Mouse (Mus musculus) fat pad, adult 2 months (tissue): ENCODE data around the gene Lrig2.

Experiments
- DNase-seq: peaks from one replicate; pipeline ENCODE4 v3.0.0-alpha.2; 2011; ENCODE audit warnings: low read depth, low spot score; ENCODE audit errors: extremely low read depth

Lrig2 gene

DNA sequence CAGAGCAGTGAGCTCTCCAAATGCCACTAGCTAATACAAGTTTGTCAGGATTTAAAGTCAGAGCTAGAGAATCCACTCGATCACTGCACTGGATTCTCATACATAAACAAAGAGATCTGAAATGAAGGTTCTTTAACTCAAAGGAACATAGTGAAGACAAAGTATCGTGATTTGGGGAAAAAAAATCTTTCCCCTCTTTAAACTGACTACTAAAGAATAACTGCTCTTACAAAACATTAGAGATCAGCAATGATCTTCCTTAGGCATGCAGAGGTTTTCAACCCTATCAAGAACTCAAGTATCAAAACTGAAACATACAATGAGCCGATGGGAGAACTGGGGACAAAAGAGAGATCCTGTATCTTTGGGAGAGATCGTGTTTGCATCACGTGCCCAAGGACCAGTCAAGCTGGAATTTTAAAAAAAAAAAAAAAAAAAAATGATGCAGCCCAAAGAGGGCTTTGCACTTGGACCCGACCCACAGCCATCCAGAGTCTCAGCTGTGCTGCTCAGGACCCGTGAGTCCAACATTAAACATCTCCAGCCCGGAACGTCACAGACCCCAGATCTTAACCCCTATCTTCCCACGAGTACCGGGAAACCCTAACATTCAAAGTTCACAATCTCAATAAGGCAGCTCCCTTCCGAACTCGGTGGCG lies 818 bp downstream of the Lrig2 start:
- no peak for DNase-seq

DNA sequence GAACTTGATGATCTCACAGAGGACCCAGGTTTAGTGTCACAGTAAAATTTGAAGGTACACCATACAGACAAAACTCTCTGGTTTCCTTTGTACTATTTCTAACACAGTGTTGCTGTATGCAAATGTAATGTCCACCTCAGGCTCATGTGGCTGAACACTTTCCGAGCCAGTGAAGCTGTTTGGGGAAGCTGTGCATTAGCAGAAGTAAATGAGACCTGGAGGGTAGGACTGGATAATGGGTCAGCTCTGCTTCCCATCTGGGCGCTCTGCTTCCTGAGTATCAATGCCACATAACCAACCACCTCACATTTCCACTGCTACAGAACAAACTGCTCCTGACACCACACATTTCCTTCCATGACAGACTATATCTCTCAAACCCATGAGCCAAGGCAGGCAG lies 10.1 kb downstream of the Lrig2 start:
- DNase-seq: no peak

DNA sequence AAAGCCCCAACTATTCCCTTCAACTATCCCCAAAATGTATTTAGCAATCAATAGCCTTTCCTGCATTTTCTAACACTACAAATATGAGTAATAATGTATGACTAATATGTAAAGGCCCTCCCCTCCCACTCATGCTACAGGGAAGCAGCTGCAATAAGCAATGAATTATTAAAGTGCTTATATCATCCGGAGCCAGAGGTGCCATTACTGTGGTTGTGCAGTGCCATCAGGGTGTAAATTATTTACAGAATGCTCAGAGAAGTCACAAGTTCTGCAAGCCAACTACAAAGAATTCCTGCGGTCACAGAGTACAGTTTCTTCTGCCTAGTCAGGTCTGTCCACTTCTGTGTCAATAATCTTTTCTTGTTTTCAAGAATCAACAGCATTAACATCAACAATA lies 10.8 kb downstream of the Lrig2 start:
- DNase-seq: no peak

DNA sequence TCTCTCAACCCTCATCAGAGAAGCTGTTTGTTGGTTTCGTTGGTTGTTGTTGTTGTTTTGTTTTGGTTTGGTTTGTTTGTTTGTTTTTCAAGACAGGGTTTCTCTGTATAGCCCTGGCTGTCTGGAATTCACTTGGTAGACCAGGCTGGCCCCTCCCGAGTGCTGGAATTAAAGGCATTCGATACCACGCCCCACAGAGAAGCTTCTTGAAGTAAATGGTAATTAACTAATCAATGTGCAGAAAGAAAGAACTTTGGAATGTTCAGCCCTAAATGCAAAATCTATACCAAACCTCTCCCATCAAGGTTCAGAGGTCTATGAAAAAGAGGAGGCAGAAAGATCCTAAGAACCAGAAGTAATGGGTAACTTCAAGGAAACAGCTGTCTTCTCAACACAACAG lies 15.5 kb downstream of the Lrig2 start:
- DNase-seq: no peak

DNA sequence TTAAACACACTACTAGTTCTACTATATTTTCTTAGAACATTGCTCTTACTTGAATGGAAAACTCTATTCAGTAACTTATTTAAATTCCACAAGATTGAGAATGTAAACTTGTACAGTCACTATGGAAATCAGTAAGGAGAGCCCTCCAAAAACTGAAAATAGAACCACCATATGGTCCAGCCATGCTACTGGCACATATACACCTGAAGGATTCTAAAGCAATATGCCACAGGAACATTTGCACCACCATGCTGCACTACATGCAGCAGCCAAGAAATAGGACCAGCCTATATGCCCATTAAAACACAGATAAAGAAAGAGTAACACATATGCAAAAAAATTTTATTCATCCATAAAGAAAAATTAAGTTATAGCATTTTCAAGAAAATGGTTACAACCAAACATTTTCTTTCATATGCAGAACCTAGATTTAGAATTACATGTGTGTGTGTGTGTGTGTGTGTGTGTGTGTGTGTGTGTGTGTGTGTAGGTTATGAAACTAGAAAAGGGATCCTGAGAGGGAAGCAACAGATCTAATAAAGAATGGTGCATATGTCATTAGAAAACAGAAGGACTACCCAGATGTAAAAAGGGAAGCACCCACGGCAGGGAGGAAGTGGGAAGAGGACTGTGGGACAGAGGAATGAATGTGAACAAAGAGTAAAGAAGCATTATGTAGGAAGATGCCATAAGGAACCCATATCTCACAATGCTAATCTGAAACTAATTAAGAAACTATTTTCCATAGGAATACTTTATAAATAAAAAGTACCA lies 30.6 kb downstream of the Lrig2 start:
- no peak for DNase-seq

DNA sequence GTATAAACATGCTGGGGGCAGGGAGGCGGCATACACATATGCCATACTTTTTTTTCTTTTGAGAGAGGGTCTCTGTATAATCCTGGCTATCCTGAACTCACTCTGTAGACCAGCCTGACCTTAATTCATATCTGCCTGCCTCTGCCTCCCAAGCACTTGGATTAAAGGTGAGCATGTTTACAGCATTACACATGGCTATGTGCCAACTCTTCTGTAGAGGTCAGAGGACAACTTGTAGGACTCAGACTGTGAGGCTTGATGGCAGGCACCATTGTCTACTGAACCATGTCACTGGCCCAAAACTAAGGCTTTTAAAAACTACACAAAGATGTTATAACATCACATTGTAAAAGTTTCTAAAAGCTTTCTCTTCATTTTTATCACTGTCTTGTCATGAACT lies 33.7 kb downstream of the Lrig2 start:
- DNase-seq: no peak

DNA sequence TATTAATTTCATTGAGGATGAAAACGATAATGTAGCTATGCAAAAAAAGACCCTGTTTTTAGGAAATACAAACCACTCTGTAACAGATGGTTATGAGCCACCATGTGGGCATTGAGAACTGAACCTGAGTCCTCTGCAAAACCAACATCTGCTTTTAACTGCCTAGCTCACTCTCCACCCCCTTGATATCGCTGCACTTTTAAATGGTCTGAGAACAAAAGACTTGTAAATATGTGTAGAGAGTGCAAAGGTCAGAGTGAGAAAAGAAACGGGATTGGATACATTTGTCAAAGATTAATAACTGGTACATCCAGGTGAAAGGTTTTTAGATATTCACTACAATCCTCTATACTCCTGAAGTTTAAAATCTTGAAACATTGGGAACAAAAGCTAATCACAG lies 42.3 kb downstream of the Lrig2 start:
- no peak for DNase-seq

DNA sequence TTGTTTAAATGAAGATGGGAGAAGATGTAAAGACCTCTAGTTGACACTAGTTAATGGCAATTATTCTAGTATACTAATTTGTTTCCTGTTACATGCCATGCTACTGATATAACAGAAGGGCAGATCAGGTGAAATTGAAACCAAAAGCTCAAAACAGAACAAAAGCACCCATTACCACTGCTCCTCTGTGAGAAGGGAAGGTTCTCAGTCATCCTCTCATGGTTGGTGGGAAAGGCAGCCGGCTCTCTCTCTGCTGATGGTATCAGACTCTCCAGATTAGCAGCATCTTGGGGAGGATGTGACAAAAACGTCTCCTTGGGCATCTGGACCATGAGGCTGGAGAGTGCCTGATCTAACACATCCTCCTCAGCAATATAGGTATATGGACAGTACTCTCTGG lies 50.5 kb downstream of the Lrig2 start:
- DNase-seq: no peak

DNA sequence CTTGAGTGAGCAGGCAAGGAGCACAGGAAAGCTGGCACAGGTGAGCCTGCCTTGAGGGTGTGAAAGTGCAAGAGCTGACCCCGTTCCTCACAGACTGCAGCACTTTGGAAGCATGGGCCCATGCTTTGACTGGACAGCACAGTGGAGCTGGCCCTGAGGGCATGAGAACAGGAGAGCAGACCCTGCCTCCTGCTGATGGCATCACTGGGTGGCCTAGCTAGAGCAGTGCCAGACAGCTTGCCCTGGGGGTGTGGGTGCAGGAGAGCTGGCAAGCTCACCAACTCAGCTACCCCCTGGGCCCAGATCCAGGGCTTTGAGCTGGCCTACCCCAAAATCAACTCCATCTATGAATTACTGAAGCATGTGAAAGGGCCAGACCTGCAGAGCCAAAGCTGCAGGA lies 53.1 kb downstream of the Lrig2 start:
- no peak for DNase-seq

DNA sequence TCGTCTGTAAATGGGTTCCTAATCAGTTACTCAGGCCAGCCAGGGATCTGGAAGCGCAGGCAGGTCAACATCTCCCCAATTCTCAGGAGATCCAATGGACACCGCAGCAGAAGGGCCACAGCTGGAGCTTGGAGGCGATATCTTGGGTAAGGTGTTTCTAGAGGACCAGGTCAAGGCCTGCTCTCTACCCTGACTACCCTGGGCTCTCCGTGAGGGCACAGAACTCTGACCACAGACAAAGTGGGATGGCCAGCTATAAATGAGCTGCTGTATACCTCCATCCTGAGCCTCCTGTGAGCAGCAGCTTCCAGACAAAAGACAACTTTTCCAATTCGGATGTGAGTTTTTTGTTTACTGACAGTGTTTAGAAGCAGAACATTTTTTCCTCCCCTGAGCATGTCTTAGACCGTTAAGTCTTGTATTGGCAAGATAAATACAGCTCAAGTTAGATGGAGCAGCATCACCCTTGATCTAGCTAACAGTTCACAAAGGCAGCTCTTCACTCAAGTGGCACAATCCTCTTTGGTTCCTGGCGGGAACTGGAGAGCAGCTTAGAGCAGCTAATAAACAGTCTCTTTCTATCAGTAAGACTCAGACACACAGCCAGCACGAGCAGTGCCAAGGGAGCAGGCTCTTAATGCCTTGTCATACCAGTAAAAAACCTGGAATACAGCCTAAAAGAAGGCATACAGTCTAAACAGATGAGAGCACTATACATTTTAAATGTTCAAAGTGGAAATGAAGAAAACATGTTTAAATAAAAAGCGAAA lies 56.0 kb downstream of the Lrig2 start:
- DNase-seq: no peak

DNA sequence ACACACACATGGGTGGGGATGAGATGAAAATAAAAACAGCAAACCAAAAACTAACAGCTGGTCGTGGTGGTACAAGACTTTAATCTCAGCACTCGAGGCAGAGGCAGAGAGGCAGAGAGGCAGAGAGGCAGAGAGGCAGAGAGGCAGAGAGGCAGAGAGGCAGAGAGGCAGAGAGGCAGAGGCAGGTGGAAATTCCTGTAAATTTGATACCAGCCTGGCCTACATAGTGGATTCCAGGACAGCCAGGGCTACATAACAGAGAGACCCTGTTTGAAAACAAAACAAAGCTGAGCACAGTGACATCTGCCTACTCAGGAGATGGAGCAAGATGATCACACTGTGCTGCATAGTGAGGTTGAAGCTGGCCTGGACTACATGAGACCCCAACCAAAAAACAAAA lies 64.5 kb downstream of the Lrig2 start:
- DNase-seq: no peak

DNA sequence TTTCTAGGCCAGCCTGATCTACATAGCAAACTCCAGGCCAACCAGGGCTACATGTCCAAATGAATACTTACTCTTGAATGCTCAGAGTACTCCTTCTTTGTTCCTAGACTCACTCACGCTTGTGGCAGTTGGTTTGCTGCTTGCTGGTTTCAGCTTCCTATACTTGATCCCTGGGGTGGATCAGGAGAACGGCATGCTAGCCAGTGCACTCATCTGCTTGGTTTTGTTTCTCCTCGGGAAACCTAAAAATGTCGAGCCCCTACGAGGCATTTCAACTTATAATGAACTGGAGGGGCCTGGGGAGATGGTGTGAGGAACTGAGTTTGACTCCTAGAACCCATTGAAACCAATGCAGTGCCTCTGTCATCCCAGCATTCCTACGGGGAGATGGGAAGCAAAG lies 65.0 kb downstream of the Lrig2 start:
- no peak for DNase-seq

DNA sequence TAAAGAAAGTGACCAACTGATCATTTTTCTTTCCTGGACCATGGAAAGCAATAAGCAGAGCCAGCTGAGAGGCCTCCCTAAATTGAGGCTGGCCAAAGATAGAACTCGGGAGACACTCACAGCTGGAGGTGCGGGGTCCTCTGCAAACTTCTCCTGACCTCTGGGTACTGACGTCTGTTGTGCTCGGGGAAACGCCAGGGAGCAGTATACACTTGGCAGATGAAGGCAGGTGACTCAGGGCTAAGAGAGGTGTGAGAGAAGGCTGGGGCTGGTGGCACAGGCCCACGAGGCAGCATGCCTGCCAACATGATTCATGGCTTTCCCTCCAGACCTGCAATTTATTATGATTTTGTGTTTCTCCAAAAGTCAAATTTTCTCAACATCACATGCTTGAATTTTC lies 66.1 kb downstream of the Lrig2 start:
- no peak for DNase-seq

DNA sequence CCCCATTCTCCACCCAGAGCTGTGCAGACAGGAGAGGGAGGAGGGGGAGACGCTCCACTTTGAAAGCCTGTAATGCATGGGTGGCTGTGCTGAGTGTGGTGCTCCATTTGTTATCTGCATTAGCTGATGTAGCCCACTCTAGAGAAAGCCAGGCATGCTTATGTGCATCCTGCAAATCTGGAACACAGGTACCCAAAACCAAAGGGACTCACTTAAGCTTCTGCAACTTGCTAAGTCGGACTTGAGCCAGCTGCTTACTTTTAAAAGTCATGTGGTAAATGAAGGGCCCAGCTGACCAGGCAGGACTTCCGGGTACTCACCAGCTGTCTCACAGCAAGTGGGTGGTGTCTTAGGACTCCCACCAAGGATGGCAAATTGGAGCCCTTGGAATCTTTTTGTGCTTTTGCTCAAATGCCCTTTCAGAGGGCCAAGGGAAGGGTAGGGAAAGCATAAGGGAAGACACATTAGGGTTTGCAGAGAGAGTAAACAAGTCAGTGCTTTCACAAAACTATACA lies 66.7 kb downstream of the Lrig2 start:
- DNase-seq: no peak

DNA sequence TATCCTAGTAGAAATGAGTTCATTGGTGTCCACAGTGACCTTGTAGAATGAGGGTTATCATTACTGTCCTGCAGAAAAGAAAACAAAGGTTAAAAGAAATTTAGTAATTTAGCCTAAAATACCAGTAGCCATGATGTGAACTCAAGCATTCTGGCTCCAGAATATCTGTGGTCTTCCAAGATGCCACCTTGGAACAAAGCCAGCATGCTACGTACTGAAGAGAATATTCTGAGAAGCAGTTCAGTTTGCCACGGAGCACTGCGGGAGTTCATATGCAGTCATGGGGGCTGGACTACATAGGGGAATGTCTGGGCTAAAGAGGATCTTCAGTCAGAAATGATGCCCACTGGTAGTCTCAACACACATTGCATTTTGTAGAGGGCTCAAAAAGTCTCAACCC lies 67.6 kb downstream of the Lrig2 start:
- DNase-seq: no peak

DNA sequence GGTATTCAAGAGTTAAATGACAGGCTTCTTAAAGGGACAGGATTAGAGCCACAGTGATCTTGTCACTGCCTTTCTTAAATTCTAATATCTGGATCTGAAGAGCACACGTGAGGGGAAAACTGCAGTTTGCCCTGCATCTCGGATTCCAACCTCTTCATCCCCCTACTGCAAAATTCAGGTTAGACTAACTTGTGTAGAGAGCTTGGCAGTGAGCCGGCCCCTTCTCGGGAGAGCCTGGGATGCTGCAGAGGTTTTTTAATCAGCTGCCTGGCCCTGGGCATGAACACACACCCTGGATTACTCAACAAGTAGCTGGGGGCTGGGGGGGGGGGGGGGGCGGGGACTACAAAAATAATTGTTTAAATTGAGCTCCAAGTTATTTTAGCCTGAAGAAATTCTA lies 69.4 kb downstream of the Lrig2 start:
- no peak for DNase-seq

DNA sequence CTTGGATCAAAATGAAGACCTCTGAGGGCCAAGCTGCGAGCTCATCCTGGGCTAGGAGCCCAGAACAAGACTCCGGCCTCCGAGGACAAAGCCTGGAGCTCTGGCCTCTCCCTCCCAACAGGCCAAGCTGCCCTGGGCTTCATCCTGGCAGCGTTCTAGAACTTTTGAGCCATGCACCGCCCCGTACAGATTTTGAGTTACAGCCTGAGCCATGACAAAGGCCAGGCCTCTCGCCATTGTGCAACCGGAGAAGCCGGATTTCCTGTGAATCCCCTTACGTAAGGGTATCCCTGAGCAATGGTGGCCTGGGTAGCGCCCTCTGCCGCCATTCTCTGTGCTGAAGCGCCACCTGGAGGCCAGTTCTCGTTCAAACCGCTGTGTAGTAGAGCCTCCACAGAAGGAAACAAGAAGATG lies 69.8 kb downstream of the Lrig2 start:
- DNase-seq: peak; percentile 63

DNA sequence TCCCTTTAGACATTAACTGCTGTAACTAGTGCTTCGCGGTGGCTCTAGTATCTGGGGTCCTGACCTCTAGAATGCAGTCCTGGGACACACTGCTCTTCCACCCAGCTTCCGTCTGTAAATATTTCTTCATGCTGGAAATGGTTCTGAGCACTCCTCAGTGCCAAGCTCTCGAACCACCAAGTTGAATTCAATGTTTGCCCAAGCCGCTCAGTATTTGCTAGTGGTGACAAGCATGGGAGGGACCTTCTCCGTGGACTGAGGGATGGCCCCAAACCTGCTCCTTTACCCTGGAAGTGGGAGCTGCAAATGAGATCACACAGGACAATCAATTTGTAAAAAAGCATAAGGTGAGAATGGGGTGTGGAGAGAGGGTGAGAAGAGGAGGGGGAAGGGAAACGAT lies 70.3 kb downstream of the Lrig2 start:
- no peak for DNase-seq

DNA sequence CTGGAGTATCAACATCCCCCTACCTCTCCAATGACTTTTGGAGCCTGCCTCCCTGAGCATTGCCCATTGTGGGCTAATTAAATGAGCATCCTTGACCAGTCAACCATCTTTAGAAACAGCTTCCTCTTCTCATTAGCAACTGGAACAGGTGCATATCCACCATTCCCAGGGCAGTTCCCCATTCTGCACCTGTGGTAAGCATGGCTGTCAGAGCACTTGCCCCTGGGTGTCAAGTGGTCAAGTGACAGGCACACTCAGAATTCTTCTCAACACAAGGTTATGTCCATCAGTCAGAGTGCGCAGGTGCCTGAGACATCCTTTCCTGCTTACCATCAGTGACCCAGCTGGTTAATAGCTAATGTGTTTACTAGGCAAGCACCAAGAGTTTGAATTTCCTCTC lies 72.9 kb downstream of the Lrig2 start:
- no peak for DNase-seq

DNA sequence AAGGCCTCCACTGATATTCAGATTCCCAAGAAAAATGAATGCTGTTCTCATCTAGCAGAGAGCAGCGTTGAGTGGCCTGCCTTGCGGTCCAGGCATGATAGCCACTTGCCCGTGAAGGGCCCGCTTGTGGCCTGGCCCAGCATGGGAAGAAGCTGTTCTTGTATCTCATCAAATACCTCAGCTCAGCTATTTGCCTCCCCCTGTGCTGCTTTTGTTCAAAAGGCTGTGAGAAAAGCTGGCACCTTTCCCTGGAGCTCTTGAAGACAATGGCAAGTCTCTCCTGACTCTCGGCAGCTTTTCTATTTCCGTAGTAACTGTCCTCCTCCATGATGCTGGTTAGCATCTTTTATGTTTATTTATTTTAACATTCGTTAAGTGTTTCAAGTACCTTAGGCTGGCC lies 74.1 kb downstream of the Lrig2 start:
- no peak for DNase-seq

DNA sequence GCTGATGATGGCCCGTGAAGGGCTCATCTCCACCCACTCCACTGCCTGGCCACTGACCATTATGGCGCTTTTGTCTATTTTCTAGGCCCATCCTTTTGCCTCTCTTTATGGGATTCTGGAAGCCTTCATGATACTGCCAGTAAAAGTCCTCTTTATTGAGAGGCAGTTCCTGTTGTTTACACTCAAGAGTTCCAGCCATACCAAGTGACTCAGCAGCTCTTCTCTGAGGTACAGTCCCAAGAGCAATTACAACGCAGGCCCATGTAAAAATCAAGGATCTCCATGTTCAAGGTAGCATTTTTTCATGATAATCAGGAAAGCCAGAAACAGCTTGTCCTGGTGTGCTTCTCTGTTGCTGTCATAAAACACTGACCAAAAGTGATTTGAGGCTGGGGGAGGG lies 75.8 kb downstream of the Lrig2 start:
- DNase-seq: no peak

DNA sequence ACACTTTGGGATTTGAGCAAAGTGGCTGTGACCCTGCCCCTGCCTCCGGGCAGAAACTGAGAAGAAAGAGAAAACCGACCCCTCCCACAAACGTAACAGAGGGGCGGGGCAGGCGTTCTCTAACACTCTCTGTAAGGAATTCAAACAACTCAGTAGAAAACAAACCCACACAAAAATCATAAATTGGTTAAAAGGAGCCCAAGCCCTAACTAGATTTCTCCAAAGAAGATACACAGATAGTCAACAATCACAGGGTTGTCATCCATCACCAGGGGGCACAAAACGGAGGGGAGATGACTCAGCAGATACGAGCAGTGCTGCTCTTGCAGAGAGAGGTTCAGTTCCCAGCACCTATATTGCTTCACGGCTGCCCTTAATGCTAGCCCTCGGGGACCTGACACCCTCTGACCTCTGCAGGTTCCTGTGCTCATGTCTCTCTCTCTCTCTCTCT lies 77.4 kb downstream of the Lrig2 start:
- no peak for DNase-seq
